Mouse (Mus musculus): Measurements from ENCODE around the gene Pld2.
A peak's percentile ranks its signal among the peaks of the same experiment; 100 is the strongest.
"Not testable (repeated sequence)": the region's sequence is repeated elsewhere in the genome, so short reads cannot be mapped to it uniquely, and the experiment has no call there.

The Pld2 gene

GRCm38 (mm10) chr11:70539877-70540587 is at the start of gene Pld2:
Gene Pld2 (plus strand): TSS chr11:70540064.
- DNase-seq = peak; percentile 81 to 88

GRCm38 (mm10) chr11:70499566-70500475 is 40.0 kb upstream of the Pld2 start:
- DNase-seq = peak; percentile 11 to 18

GRCm38 (mm10) chr11:70500476-70500812 is 39.4 kb upstream of the Pld2 start:
- no peak for DNase-seq

GRCm38 (mm10) chr11:70502018-70502417 is 37.8 kb upstream of the Pld2 start:
- no peak for DNase-seq

GRCm38 (mm10) chr11:70504970-70505369 is 34.9 kb upstream of the Pld2 start, which contains the start of gene Tm4sf5:
Gene Tm4sf5 (plus strand): TSS chr11:70505244.
- no peak for DNase-seq

GRCm38 (mm10) chr11:70506385-70506784 is 33.5 kb upstream of the Pld2 start:
- peak; percentile 73 to 74 for DNase-seq

- no peak for DNase-seq
These were observed 32.8 kb upstream of the Pld2 start for GRCm38 (mm10) chr11:70506962-70507515.

- DNase-seq = peak; percentile 58 to 63
These were observed 29.9 kb upstream of the Pld2 start for GRCm38 (mm10) chr11:70509753-70510564.

- DNase-seq = no peak
These were observed 28.6 kb upstream of the Pld2 start for GRCm38 (mm10) chr11:70511242-70511641.

- DNase-seq = no peak
These were observed 28.0 kb upstream of the Pld2 start for GRCm38 (mm10) chr11:70511825-70512224.

GRCm38 (mm10) chr11:70512709-70513342 is 27.0 kb upstream of the Pld2 start:
- no peak for DNase-seq

GRCm38 (mm10) chr11:70513520-70513919 is 26.3 kb upstream of the Pld2 start:
- DNase-seq = no peak

GRCm38 (mm10) chr11:70514288-70514687 is 25.6 kb upstream of the Pld2 start, which contains the start of gene Vmo1:
Gene Vmo1 (minus strand): TSS chr11:70514616.
- DNase-seq = no peak

- DNase-seq = peak; percentile 55 to 61
These were observed 23.5 kb upstream of the Pld2 start for GRCm38 (mm10) chr11:70516352-70516751.

GRCm38 (mm10) chr11:70518436-70518835 is 21.4 kb upstream of the Pld2 start:
- DNase-seq = no peak

GRCm38 (mm10) chr11:70518923-70519322 is 20.9 kb upstream of the Pld2 start, which contains the start of gene Gltpd2:
Gene Gltpd2 (plus strand): TSS chr11:70519196.
- no peak for DNase-seq

- DNase-seq = no peak
These were observed 19.6 kb upstream of the Pld2 start for GRCm38 (mm10) chr11:70520178-70520769.

GRCm38 (mm10) chr11:70523306-70523989 is 16.4 kb upstream of the Pld2 start:
- DNase-seq = not testable (repeated sequence)

- no peak for DNase-seq
These were observed 15.1 kb upstream of the Pld2 start for GRCm38 (mm10) chr11:70524782-70525181.

GRCm38 (mm10) chr11:70525184-70525678 is 14.6 kb upstream of the Pld2 start, which contains the start of gene Psmb6:
Gene Psmb6 (plus strand): TSS chr11:70525367.
- peak; percentile 84 to 85 for DNase-seq

GRCm38 (mm10) chr11:70525726-70526125 is 14.1 kb upstream of the Pld2 start:
- DNase-seq = no peak
